Mouse (Mus musculus) gastrocnemius, adult 8-10 months (tissue): Measurements from ENCODE around the gene Rtn1. TPM values are rescaled to one million over a fixed set of nuclear protein-coding genes. Genes with fewer than 3 reads are reported as not detected.

Experiments
- DNase-seq, 2 experiments: peaks; one replicate each; pipeline ENCODE4 v3.0.0; 2022; ENCODE audit warnings: low spot score in 2 of 2
- total RNA-seq, 4 experiments: library from RNA; stranded (reverse); gene quantifications; 2 replicates each; pipeline ENCODE4 v1.2.4; 2022

The Rtn1 gene
- total RNA-seq, 4 experiments from 2014 or later: 1.1 to 3.2 (median 2.2) TPM

DNA sequence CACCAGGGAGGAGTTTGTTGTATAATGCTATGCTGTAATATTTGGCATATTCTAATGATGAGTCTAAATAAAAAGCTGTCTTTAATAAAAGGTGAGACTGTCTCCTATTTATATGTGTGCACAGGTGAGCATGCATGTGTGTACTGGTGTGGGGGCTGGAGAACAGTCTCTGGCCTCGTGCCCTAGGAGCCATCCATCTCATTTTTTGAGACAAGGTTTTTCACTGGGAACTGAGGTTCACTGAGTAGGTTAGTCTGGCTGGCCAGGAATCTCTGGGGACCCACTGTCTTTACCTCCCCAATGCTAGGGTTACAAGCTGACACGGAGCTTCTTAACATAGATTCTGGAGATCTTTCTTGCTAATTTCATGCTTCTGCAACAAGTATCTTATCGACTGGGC is 176.7 kb downstream of the Rtn1 start:
- DNase-seq: no peak

DNA sequence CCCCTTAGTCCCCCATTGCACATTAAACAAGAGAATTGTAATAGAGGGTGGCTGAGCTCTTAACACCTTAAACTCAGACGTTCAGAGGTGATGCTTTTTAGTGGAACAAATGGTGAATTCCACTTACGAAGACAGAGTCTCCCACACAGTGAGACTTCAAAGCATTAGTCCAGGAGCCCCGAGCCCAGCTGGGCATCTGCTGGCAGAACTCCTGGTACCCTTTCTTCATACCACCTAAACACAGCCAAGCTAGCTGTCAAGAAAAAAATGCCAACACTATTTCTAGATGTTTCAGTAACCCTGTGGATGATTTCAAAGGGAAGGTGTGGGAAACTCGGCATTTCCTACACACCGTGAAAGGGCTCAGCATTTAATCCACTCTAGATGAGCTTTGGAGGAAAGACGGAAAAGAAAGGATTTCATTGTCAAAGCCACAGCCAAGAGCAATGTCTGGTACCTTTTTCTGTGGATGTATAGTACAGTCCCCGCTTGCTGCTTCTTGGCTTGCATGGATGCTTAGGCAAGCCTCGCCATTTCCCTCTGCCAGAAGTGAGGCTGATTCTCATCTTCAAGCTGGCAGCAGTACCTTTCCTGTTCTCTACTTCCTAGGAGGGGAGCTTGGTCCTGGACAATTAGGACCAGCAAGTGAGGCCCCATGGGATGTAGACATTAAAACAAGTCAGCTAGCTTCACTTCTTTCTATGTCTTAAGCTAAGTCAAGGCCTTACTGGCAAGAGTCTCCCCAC is 179.2 kb downstream of the Rtn1 start:
- DNase-seq: no peak

DNA sequence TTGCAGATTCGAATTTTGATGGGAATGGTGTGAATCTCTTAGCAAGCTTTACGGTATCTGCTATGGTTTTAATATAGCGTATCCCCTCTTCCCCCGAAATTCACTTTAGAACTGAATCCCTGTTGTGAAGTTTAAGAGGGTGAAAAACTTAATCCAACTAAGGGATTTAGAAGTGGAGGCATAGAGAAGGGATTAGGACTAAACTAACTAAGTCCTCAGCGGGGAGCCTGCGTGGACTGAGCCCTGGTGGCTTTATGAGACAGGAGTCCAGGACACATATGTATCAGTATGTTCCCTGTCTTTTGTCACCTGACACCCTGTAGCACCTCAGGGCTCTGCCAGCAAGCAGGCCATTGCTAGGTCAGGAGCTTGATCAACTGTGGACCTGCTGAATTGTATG is 181.1 kb downstream of the Rtn1 start:
- no peak for DNase-seq

GRCm38 (mm10) chr12:72225371-72225770 is 183.5 kb downstream of the Rtn1 start:
- DNase-seq: no peak

DNA sequence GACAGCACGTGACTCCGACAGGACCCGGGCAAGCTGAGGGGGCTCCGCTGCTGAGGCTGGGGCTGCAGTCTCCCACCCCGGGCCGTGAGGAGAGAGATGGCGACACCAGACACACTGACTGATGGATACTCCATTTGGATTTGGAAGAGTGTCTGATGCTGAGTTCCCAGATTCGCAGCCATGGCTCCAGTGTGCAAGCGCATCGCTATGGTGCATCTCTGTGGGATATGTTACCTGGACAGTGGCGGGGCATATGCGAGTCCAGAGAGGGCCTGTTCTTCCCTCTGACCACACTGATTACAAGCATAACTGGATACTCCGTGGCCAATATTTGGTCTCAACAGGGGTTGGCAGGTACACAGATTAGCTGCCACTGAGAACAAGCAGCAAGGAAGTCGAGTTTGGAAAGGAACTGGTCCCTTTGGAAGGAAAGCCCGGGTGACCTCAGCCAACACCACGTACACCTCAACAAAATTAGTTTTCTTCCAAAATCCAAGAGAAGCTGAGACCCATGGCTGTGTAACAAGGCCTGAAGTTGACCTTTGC is 185.2 kb downstream of the Rtn1 start:
- no peak for DNase-seq

GRCm38 (mm10) chr12:72213554-72213953 is 195.3 kb downstream of the Rtn1 start:
- no peak for DNase-seq

DNA sequence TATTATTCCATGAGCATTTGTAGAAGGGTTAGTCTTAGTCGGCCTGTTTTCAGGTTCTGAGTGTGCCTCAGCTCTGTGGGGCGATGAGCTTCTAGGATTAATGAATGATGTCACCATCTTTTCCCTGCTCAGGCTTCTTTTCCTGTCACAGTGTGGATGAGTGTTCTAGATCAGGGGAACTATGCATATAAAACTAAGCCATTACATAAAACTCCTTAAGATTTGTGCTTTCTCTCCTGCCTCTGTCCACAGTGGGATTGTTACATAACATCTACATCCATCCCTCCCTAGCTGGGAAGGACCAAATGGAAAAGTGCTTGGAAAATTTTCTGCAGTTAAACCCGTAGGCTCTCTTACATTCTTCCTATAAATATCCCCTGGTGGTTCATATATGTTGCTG is 208.0 kb downstream of the Rtn1 start:
- DNase-seq: no peak

DNA sequence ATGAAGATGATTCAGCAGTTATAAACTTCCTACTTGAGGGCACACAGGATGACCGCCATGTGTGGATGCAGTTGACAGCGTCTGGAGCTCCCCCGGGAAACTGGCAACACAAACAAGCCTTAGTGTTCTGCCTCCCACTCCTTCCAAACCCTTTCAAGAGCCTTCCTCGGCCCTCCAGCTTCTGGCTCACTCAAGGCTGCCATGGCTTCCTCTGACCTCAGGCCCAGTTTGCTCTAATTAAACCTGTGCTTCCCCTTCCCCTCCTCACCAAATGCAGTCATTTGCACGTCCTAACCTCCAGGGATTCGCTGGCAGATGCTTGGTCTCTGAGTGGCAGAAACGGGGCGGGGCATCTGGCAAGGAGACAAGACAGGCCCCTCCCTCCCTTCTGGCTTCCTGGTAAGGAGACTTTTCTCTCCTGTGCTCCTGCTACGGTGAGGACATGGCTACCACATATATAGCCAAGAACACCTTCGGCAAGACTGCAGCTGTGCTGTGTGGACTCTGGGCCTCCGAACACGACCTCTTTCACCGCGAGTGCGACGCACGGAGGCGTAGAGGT is 210.8 kb downstream of the Rtn1 start:
- DNase-seq: no peak

- DNase-seq: no peak
Observed at GRCm38 (mm10) chr12:72197434-72197833, 211.4 kb downstream of the Rtn1 start.

DNA sequence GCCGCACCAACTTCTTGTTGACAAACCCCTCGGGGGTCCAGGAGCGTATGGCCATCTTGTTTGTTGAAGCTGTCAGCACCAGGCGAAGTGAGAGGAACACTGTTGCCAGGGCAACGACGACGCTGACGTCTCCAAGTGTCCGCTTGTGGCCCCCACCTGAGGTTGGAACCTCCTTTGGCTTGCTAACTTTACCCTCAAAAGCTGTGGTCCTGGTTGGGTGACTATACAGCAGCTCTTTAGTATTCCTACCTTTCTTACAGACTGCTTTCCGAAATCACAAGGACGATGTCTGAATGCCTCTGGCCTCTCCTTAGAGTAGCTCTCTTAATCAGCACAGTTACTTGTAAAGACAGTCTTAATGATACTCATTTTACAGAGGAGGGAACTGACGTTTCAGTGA is 223.9 kb downstream of the Rtn1 start, which contains the start of gene Ccdc175:
Gene Ccdc175, minus strand, starts transcription at position 101 of the 400 bp plus-strand sequence.
- DNase-seq: no peak

- no peak for DNase-seq
Observed at GRCm38 (mm10) chr12:72179561-72179960, 229.3 kb downstream of the Rtn1 start.

DNA sequence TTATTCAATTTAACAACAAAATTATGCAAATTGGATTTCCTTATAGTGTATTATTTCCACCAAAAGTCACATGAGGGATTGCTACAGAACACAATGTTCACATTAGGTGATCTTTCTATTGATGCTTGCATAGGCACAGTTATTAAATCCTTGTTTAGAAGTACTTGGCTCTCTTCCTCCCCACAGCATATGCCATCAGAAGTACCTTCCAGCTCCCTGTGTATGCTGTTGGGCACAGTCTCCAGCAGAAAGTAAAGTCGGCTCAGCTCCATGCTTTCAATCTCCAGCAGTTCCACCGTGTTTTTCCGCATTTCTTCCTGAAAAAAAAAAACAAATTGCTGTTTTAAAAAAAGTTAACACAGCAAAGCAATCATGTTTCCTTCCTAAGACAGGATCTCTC is 230.5 kb downstream of the Rtn1 start:
- DNase-seq: no peak

Other genes starting within 250 kb of the Rtn1 start
- gene Ccdc175, start 224.0 kb downstream of the Rtn1 start, total RNA-seq: not detected
- under 1 TPM in 1 of 4 experiments, not detected in 3; 0.13 TPM for gene Lrrc9, start 32.8 kb upstream of the Rtn1 start, total RNA-seq
- 1 to 10 TPM; 2.8 to 3.5 (median 3.3) TPM for gene Pcnx4, start 127.3 kb upstream of the Rtn1 start, total RNA-seq
- not detected for gene Gm4756, start 240.6 kb upstream of the Rtn1 start, total RNA-seq